Mouse (Mus musculus): Measurements from ENCODE around the gene Snx29. TPM values are rescaled to one million over a fixed set of nuclear protein-coding genes. Genes with fewer than 3 reads are reported as not detected.
A peak's percentile ranks its signal among the peaks of the same experiment; 100 is the strongest.

Snx29 gene
- total RNA-seq, 2 experiments from 2014 or later: 5.3 to 6.6 TPM

DNA sequence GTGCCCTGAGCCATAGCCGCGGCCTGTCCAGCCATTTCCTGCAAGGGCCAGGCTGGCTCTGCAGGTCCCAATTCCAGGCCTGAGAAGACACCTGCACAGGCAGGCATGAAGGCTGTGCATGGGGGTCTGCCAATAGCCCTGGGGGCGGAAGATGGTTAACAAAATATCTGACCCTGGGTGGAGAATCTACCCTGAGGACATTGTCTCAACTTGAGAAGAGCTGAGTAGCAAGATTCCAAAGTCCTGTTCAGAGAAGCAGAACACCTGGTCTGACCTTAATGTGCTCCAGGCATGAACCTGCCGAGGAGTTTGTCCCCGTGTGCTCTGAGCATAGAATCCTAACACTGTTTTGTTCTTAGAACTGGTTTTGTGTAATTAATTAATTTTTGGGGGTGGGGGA, 83.5 kb downstream of the Snx29 start:
- ATAC-seq (replicated peaks; ENCODE audit: poor library complexity): no peak

DNA sequence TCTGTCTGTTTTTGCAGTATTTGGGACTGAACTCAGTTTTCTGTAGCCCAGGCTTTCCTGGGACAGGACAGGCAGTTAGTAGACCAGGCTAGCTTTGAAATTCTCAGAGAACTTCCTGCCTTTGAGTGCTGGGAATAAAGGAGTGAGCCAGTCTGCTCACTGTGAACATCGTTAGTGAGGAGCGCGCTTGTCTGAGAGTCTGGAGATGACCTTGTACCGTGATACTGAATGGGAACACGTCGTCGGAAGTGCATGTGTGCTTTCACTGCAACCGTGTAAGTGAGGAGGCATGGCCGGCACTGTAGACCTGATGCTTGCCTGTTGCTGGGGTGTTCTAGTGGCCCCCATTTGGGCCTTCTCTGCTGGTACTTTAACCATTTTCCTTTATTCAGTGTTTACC, 83.9 kb downstream of the Snx29 start:
- no peak for ATAC-seq (replicated peaks; ENCODE audit: poor library complexity)

DNA sequence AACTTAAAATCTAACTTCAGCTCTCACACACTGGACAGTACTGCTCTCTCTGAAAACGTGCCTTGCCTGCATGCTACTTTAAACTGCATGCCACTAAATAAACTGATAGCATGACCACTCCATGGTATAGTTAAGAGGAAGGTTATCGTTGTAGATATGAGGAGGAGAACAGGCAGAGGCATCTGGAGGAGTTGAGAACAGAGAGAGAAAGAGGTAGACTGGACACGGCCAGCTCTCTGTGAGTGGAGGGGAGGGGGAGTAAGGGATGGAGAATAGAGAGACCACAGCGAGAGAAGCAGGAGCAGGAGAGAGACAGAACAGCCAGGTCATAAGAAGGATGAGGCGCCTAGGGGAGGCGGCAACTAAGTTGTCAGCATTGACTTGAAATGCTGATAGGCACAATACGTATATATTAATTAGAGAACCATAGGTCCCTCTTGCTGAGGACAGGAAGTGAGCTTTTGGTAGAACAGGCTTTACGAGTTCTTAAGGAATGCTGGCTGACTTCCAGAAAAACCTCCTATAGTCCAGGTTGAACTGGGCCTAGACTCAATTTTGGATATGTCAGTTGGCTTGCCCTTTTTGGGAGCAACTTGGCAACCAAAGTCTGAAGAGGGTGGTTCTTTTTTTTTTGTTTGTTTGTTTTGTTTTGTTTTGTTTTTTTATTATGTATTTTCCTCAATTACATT, 85.4 kb downstream of the Snx29 start:
- no peak for ATAC-seq (replicated peaks; ENCODE audit: poor library complexity)

DNA sequence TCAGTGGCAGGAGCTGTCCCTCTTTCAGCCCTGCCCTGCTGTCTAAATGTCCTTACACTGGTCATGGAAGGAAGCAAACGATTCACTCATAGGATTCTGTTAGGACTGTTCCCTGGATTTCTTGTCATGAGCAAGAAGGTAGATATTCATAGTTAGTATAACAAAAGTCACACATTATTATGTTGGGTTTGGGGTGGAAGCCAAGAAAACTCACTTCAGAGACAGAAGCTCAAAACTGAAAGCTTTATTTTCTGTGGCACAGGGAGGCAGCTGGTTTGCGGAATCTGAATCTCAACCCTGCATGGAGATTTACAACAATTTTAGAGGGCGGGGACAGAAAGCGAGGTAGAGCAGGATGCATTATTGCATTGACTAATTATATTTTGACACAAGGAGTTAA, 86.0 kb downstream of the Snx29 start:
- no peak for ATAC-seq (replicated peaks; ENCODE audit: poor library complexity)

DNA sequence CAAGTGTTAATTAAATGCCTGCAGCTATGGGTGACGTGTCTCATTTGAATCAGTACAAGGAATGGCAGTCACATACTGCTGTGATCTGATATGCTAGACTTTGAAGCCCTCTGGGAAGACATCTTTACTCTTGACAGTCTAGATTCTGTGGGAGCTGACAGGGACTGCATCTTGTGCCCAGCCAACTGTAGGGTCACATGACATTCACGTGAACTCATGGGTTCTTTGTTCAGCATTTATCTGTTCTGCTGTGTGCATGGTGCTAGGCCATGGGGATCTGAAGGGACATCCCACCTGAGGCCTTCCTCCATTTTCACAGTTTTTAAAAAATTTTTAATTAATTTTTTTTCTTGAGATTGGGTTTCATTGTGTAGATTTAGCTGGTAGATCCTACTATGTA, 91.9 kb downstream of the Snx29 start:
- no peak for ATAC-seq (replicated peaks; ENCODE audit: poor library complexity)

DNA sequence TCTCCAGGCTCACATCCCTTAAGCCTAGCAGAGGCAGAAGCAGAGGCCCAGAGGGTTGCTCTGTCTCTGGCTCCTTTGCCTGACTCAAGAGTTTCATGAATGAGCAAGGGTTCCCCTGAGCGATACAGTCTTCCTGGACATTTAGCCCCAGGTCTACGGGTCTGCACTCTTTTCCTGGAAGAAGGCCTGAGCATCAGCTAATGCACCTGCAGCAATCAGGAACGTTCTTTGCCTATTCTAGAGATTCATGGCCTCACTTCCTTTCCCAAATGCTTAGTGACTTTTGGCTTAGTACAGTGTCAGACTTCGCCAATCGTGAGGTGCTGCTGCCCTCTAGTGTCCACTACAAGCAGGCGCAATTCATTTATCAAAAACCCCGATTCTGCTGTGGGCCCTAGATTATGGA, 95.5 kb downstream of the Snx29 start:
- peak; percentile 90 for ATAC-seq (replicated peaks; ENCODE audit: poor library complexity)

DNA sequence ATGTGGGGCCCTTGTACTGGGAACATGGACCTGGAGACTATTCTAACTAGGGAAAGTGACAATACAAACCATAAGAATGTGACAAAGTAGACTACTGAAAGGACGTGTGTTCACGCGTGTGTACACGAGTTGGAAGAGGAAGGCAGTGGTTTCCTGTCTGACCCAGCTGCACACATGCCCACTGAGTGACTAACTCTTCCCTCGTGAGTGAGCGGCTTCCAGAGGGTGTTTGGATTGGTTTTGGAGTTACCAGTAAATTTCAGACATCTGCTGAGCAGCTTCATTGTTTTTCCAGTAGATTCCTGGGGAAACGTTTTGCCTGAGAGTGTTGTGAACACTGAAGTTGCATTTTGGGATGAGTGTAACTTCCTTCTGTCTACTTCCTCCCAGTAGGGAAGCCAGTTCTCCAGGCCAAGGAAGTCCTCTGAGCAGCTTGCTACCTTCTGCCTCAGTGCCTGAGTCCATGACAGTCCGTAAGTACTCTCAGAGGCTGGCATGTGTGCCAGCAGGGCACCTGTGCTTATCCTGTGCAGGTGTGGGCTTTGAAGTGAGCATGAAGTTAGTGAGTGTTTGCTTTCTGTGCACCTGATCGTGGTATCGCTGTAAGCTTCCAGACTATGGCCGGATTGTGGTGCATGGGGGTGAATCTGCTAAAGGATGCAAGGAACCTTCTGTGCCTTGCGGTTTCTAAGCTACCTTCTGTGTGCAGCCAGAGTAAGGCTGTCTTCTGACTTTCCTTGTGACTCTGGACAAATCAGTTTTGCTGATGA, 97.8 kb downstream of the Snx29 start:
- peak; percentile 40; the same call in 1 of the 2 replicates for ATAC-seq (replicated peaks; ENCODE audit: poor library complexity)

DNA sequence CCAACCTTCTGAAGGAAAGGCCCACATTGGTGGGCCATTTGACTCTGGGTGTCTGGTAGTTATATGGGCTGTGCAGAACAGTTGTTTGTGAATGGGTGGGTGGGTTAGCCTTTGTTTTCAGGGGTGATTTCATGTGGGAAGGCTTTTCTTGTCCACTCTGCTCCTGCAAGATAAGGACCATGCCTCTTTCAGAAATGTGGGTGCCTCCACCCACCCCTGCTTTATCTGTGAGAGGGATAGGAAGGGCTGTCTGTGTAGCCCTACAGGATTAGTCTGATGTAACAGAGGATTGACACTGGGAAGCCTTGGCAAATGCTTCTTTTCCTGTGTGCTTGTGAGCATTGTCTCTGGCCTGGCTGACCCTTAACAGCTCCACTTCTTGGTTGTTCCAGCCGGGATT, 99.5 kb downstream of the Snx29 start:
- ATAC-seq (replicated peaks; ENCODE audit: poor library complexity): peak; percentile 22; the same call in 1 of the 2 replicates

DNA sequence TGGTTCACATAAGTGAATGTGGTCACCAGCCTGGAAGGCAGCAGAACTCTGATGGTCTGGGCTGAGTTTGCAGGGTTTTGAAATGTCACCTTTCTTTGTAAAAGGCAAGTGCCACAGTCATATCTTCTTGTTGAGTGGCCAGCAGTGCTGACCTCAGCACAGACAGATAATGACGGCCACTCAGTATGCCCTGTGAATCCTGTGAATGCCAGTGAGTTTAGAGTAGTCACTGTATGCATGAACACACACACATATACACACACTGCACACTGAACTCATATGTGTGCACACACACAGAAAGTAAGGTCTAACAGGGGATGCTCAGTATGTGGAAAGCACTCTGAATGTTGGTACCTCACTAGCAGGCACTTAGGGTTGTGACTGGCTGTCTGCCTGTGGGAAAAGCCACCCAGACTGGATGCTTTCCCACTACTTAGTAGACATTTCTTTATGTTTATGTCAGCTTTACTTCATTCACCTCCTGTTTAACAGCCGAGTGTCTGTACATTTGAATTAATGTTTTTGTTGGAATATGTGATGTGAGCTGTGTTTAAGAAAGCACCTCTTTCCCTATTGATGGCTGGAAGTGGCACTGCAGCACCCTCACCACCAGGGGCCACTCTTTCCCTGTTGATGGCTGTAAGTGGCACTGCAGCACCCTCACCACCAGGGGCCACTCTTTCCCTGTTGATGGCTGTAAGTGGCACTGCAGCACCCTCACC, 100.3 kb downstream of the Snx29 start:
- ATAC-seq (replicated peaks; ENCODE audit: poor library complexity): no peak

DNA sequence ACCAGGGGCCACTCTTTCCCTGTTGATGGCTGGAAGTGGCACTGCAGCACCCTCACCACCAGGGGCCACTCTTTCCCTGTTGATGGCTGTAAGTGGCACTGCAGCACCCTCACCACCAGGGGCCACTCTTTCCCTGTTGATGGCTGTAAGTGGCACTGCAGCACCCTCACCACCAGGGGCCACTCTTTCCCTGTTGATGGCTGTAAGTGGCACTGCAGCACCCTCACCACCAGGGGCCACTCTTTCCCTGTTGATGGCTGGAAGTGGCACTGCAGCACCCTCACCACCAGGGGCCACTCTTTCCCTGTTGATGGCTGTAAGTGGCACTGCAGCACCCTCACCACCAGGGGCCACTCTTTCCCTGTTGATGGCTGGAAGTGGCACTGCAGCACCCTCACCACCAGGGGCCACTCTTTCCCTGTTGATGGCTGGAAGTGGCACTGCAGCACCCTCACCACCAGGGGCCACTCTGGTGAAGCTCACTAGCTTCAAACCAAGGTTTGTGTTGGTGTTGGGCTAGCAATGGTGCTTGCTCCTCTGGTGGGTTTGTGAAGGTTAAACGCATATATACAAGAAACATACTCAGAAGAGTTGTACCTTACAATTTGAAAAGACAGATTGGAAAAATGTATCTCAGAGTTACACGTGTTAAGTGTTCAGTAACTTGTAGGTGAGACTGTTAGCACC, 101.0 kb downstream of the Snx29 start:
- ATAC-seq (replicated peaks; ENCODE audit: poor library complexity): peak; percentile 69

DNA sequence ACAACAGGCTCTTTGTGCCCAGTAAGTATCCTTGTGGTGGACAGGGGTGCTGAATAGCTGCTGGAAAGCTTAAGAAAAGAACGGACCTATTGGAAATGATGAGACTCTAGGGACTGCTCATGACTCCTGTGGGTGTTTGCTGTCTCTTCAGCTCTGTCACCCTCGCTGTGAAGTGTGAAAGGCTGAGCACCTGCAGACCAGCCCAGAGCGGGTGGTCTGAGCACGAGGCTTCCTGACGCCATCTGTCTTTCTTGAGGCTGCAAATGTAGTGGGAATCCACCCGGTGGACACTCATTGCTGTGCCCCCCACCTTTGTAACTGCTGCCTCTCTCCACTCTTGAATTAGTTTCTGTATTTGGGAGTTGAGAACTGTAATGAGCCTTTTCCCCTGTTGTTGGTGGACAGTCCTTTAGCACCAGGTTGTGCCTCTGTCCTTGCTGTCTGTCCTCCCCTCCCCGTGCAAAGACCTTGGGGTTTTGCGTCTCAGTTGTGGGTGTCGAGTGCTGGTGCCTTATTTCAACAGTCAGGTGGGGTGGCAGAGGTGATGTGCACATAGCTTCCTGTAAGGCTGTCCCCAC, 101.9 kb downstream of the Snx29 start:
- ATAC-seq (replicated peaks; ENCODE audit: poor library complexity): no peak

DNA sequence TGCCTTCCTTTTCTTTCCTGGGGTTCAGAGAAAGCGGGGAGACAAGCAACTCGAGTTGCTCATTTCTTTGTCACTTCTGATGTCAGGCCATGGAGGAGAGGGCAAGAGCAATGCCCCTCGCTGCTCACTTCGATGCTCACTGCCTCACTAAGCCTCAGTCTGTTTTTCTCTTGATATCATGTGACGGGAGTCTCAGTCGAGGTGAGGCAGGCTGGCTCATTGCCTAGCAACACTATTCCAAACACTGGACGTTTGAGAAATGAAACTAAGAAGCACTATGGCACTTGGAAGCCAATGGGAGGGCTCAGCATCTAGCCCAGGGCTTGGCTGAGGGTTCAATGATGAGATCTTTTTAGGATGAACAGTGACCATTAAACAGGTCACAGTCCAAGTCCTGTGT, 102.6 kb downstream of the Snx29 start:
- ATAC-seq (replicated peaks; ENCODE audit: poor library complexity): no peak

DNA sequence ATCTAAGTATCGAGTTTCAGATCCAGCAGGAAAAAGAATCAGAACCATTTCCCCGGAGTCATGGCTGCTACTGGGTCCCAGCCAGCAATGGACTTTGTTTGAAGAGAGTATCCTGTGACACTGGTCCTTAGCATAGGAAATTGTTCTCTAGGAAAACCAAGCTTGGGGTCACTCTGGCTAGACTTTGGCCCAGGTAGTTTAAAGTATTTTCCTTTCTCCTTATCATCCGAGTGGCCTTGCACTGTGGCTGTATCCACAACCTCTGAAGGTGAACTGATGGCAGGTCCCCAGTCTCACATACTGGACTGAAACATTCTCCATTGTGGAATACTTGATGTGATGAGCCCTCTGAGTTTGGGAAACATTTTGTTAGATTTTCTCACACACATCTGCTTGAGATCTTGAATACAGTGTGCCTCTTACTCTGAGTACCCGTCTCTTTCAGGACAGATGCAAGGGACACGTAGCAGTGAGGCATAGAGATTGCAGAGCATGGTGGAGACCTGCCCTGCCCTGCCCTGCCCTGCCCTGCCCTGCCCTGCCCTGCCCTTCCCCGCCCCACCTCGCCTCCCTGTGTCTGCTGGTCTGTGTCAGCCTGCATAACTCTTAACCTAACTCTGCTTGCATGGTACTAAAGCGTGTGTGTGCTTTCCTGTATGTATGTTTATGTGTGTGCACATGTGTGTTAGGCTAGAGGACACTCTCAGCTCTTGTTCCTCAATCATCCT, 104.3 kb downstream of the Snx29 start:
- no peak for ATAC-seq (replicated peaks; ENCODE audit: poor library complexity)

DNA sequence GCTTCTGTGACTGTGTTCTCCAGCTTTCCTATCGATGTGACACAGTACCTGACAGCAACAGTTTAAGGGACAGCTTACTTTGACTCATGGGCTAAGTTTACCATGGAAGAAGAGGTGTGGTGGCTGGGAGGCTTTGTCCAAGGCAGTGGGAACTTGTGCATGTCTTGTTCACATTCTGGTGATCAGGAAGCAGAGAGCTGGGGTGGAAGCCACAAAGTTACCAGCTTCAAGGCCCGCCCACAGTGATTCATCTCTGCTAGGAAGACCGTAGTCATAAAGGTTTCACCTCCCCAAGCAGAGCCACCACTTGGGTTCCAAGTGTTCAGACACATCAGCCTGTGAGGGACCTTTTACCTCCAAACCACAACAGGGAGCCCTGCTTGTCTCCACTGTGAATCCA, 107.1 kb downstream of the Snx29 start:
- no peak for ATAC-seq (replicated peaks; ENCODE audit: poor library complexity)

DNA sequence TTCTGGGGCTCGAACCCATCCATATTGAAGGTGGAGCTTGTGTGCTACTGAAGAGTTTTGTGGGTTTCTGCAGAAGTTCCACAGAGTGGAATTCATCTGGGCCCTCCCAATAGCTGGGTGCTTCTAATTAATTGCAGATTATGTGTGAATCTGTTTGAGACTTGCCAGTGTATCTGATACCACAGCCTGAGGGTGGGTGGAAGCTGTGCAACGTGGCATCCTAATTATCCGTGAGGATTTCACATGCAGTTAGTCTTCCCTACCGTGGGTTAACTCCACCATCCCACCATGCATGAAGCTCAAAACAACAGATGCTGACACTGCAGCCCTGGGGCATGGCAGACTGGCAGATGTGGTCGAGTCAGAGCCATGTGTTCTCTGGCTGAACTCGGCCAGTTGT, 107.8 kb downstream of the Snx29 start:
- no peak for ATAC-seq (replicated peaks; ENCODE audit: poor library complexity)

DNA sequence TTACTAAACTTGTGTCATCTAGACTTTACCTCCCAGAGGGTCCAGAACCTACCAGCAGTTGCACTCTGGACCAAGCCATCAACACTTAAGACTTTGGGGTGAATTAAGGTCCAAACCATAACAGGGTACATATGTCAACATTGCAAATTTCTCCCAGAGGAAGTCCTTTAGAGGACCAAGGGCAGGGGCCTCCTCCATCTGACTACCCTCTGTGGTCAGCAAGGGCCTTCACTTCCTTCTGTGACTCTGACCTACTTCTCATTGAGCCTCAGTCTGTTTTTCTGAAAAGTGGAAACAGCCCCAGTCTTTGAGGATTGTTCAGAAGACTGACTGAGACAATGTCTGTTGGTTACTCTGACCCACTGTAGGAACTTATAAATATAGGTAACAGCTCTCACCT, 111.1 kb downstream of the Snx29 start:
- ATAC-seq (replicated peaks; ENCODE audit: poor library complexity): peak; percentile 91

DNA sequence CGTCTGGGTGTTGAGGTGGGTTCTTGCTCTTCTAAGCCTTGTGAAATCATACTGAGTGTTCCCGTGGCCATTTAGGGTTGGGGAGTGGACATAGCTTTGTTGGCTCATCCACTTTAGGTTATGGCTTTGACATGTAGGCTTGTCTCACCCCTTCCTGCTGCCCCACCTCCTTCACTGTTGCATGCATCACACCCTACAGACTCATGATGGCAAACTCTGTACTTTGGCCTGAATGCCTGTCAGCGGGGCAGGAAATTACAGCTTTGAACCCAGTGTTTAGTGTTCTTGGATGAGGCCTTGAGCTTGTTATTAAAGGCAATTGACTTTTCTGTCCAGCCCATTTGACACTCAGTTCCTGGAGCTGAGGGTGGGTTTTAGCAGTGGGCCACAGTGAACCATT, 114.9 kb downstream of the Snx29 start:
- no peak for ATAC-seq (replicated peaks; ENCODE audit: poor library complexity)

DNA sequence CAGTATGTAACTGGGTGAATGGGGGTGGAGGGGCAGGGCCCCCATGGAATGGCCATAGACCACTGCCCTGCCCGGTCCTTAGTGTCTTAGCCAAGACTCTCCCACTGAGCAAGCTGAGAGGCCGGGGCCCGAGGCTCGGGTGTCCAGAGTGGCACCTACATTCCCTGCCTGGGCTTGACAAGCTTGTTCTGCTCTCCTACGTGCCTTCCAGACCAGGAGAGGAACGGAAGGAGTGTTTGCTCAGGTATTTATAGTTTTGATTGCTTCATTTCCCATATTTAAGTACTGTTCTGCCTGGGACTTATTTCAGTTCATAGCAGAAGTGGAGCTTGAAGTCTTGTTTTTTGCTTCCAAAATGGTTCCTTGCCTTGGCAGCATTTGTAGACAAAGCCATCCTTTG, 116.7 kb downstream of the Snx29 start:
- no peak for ATAC-seq (replicated peaks; ENCODE audit: poor library complexity)

DNA sequence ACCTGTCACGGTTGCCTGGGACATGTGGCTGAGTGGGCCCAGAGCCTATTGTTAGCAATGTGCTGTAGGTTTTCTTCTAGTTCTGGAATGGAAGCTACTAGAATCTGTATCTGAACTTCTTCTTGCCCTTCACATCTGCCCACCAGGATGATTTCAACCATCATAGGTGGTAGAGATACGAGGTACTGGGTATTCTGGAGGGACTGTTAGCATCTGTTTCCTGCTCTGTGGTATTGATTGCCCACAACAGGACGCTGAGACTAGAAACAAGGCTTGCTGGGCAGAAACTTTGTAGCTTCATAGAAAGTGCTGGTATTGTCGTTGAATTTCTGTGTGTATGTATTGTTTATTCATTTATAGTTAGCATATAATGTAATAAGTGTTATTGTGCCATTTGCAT, 118.9 kb downstream of the Snx29 start:
- peak; percentile 63 for ATAC-seq (replicated peaks; ENCODE audit: poor library complexity)

DNA sequence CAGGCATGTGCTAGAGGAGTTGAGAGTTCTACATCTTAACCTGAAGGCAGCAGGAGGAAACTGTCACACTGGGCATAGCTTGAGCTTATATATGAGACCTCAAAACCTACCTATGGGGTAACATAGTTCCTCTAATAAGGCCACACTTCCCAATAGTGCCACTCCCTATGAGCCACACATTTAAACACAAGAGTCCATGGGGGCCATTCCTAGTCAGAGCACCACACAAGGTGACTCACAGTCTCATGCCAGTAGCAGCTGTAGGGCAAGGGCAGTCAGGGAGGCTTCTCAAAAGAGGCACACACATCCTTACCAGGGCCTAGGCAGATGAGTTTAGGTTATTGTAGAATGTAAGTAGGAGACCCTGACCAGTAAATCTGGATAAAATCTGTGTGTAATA, 119.8 kb downstream of the Snx29 start:
- ATAC-seq (replicated peaks; ENCODE audit: poor library complexity): peak; percentile 72
